Mouse (Mus musculus) kidney, postnatal 0 days (tissue): ENCODE data around the gene Cdkn2aipnl. TPM values are rescaled to one million over a fixed set of nuclear protein-coding genes. Genes with fewer than 3 reads are reported as not detected.
A peak's percentile ranks its signal among the peaks of the same experiment; 100 is the strongest.

ENCODE experiments used
- ATAC-seq: fragments of 200-750 bp; cut with Nextera tagmentation; replicated peaks from 2 replicates; pipeline ENCODE4 v1.8.0; 2017; ENCODE audit warnings: low read depth, moderate number of reproducible peaks, moderate TSS enrichment, moderate library complexity; ENCODE audit not compliant: low FRiP score
- DNase-seq: peaks from one replicate; pipeline ENCODE4 v3.0.0-alpha.2; 2016; ENCODE audit warnings: low spot score
- H3K27ac ChIP-seq: fragments of 300-500 bp; sonication (generic); 2 replicates; pipeline ENCODE4 v1.5.1; 2014; ENCODE audit warnings: mild to moderate bottlenecking
- H3K27me3 ChIP-seq: fragments of 300-500 bp; sonication (generic); 2 replicates; pipeline ENCODE4 v1.6.1; 2014; ENCODE audit warnings: low read length, mixed read lengths; ENCODE audit not compliant: insufficient read depth
- H3K36me3 ChIP-seq: fragments of 300-500 bp; sonication (generic); 2 replicates; pipeline ENCODE4 v1.6.1; 2014; ENCODE audit warnings: low read length, mixed read lengths; ENCODE audit not compliant: insufficient read depth
- H3K4me1 ChIP-seq: fragments of 300-500 bp; sonication (generic); replicated peaks from 2 replicates; pipeline ENCODE4 v1.6.1; 2014; ENCODE audit warnings: antibody characterized with exemption, low read length, mixed read lengths; ENCODE audit not compliant: insufficient read depth
- H3K4me2 ChIP-seq: fragments of 300-500 bp; sonication (generic); 2 replicates; pipeline ENCODE4 v1.6.1; 2014; ENCODE audit warnings: mild to moderate bottlenecking, low read length, moderate library complexity, mixed read lengths
- H3K4me3 ChIP-seq: fragments of 300-500 bp; sonication (generic); replicated peaks from 2 replicates; pipeline ENCODE4 v1.5.1; 2014; ENCODE audit warnings: low read depth, low read length
- H3K9ac ChIP-seq: fragments of 300-500 bp; sonication (generic); 2 replicates; pipeline ENCODE4 v1.6.1; 2014; ENCODE audit warnings: low read depth, low read length
- H3K9me3 ChIP-seq: fragments of 300-500 bp; sonication (generic); replicated peaks from 2 replicates; pipeline ENCODE4 v1.6.1; 2016; ENCODE audit warnings: low read length, inconsistent platforms, mixed read lengths
- CTCF ChIP-seq: IDR thresholded peaks from 2 replicates; pipeline ENCODE4 v1.5.1; 2016; ENCODE audit warnings: antibody characterized with exemption, low read depth, mild to moderate bottlenecking, moderate library complexity
- WGBS: fragments of 180-500 bp; shearing (Covaris S2); extraction: QIAGEN DNeasy Blood & Tissue Kit; methylation state at CpG from one replicate; pipeline ENCODE4 v1.1.7; 2014; 5-methylcytosine and 5-hydroxymethylcytosine counted together
- polyA plus RNA-seq: library from polyadenylated mRNA; unstranded; fragments of >200 nt; fragmentation: Nextera tagmentation; extraction: Ambion mirVana; gene quantifications from 2 replicates; pipeline ENCODE4 v1.2.1, GENCODE M21; 2015

Cdkn2aipnl gene
- polyA plus RNA-seq, 1 experiment from 2014 or later: 70.8 TPM

DNA sequence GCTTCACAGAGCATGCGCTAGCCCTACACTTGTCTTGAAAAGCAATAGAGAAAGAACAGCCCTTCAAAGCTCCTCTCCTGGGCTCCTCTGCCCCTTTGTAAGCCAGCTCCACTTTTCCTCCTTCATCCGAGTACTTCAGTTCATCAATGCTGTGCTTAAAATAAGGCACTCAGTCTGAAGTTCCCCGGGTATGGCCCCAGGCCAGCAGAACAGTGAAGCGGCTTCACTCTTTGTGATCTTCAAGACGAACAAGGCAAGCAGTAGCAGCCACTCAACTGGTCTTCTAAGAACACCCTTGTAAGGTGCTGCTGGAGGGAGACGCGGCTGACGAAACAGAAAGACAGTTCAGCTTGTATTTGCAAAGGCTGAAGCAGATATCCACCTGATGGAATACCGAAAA, 11.3 kb upstream of the Cdkn2aipnl start:
- no peaks in the 10 kb centered on the region for H3K4me1 ChIP-seq
- 79% methylated on average over 9 of the region's 9 CpGs for WGBS
- DNase-seq: no peak
- no peak overlapping the region for H3K4me2 ChIP-seq
- H3K4me3 ChIP-seq: no peak overlapping the region
- H3K27ac ChIP-seq: no peak overlapping the region
- no peak for TF ChIP-seq CTCF
- H3K9ac ChIP-seq: no peak overlapping the region
- no peaks in the 10 kb centered on the region for H3K27me3 ChIP-seq
- no peaks in the 10 kb centered on the region for H3K36me3 ChIP-seq
- no peaks in the 10 kb centered on the region for H3K9me3 ChIP-seq
- no peak for ATAC-seq

DNA sequence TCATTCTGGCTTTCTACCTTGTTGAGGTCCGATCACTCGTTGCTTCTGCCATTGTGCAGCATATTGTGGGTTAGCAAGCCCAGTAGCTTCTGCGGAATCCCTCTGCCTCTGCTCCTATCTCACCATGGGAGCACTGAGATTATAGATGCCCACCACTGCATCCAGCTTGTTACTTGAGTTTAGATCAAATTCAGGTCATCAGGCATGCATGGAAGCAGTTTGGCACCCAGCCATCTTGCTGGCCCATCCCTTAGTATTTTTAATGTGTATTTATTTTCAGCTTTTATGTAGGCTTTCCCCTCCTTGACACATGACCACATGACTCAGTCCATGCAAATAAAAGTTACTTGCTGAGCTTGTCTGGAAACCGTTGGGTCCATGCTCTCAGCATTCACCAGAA, 9.7 kb upstream of the Cdkn2aipnl start:
- no peak overlapping the region for H3K4me2 ChIP-seq
- H3K9me3 ChIP-seq: no peaks in the 10 kb centered on the region
- no peak overlapping the region for H3K27ac ChIP-seq
- TF ChIP-seq CTCF: no peak
- ATAC-seq (no peak), DNase-seq (no peak)
- no peak overlapping the region for H3K4me3 ChIP-seq
- no peak overlapping the region for H3K9ac ChIP-seq
- H3K4me1 ChIP-seq: no peaks in the 10 kb centered on the region
- no peaks in the 10 kb centered on the region for H3K27me3 ChIP-seq
- H3K36me3 ChIP-seq: no peaks in the 10 kb centered on the region
- WGBS: 81% methylated on average over 4 of the region's 4 CpGs

- Histone ChIP-seq H3K9me3 (no peaks in the 10 kb centered on the region), H3K36me3 (no peaks in the 10 kb centered on the region), H3K4me2 (no peak overlapping the region), H3K4me1 (no peaks in the 10 kb centered on the region), H3K27ac (no peak overlapping the region), H3K4me3 (no peak overlapping the region), H3K27me3 (no peaks in the 10 kb centered on the region), H3K9ac (no peak overlapping the region)
- DNase-seq (no peak), ATAC-seq (no peak)
- 74% methylated on average over 5 of the region's 5 CpGs for WGBS
- no peak for TF ChIP-seq CTCF
These were observed 8.0 kb upstream of the Cdkn2aipnl start for GRCm38 (mm10) chr11:51959511-51959910.

DNA sequence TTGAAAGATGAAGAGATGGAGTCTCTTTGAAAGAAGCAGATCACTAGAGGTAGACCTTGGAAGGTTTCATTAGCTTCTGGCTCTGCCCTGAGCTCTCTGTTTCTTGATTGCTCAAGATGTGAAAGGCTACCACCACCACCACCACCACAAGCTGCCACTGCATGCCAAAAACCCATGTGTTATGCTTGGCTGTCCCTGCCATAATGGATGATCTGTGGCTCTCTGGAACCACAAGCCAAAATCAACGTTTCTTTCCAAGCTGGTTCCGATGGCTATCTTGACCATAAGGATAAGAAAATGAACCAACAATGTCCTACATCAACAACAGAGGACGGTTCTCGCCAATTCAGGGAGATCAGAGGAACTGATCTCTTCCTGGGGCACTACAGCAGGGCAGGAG, 7.4 kb upstream of the Cdkn2aipnl start:
- DNase-seq: no peak
- H3K4me1 ChIP-seq: no peaks in the 10 kb centered on the region
- H3K9ac ChIP-seq: no peak overlapping the region
- no peaks in the 10 kb centered on the region for H3K36me3 ChIP-seq
- H3K9me3 ChIP-seq: no peaks in the 10 kb centered on the region
- 87% methylated on average over 4 of the region's 4 CpGs for WGBS
- H3K4me2 ChIP-seq: no peak overlapping the region
- no peak for ATAC-seq
- H3K27me3 ChIP-seq: no peaks in the 10 kb centered on the region
- H3K27ac ChIP-seq: no peak overlapping the region
- no peak for TF ChIP-seq CTCF
- H3K4me3 ChIP-seq: no peak overlapping the region

- no peak for DNase-seq
- no peak overlapping the region for H3K27ac ChIP-seq
- no peak overlapping the region for H3K9ac ChIP-seq
- no peak for ATAC-seq
- H3K27me3 ChIP-seq: no peaks in the 10 kb centered on the region
- H3K36me3 ChIP-seq: no peaks in the 10 kb centered on the region
- peak; percentile 27; the same call in 1 of the 2 replicates for TF ChIP-seq CTCF
- H3K4me1 ChIP-seq: no peaks in the 10 kb centered on the region
- H3K4me3 ChIP-seq: no peak overlapping the region
- 54% methylated on average over 11 of the region's 11 CpGs for WGBS
- no peaks in the 10 kb centered on the region for H3K9me3 ChIP-seq
- H3K4me2 ChIP-seq: no peak overlapping the region
These were observed 6.4 kb upstream of the Cdkn2aipnl start for GRCm38 (mm10) chr11:51960967-51961471.

DNA sequence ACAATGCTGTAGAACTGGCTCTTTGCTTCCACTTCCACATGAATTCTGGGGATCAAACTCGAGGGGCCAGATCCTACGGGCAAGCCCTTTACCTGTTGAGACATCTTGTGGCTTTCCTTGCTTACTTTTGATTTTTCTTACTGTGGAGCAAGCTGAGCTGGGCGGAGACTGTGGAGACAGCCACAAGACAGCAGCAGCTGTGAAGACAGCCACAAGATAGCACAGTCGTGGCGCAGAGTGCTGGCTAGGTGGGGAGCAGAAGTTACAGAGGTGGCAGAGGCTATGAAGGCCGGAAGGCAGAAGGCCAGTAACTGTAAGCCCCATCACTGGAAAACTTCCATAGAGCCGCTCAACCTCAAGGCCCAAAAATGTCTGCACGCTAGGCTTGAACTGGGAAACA, 5.7 kb upstream of the Cdkn2aipnl start:
- TF ChIP-seq CTCF: no peak
- ATAC-seq (no peak), DNase-seq (no peak)
- Histone ChIP-seq H3K9ac (no peak overlapping the region), H3K4me2 (no peak overlapping the region), H3K9me3 (no peaks in the 10 kb centered on the region), H3K4me3 (no peak overlapping the region), H3K36me3 (no peaks in the 10 kb centered on the region), H3K27me3 (no peaks in the 10 kb centered on the region), H3K4me1 (no peaks in the 10 kb centered on the region), H3K27ac (no peak overlapping the region)
- WGBS: 90% methylated on average over 8 of the region's 8 CpGs

DNA sequence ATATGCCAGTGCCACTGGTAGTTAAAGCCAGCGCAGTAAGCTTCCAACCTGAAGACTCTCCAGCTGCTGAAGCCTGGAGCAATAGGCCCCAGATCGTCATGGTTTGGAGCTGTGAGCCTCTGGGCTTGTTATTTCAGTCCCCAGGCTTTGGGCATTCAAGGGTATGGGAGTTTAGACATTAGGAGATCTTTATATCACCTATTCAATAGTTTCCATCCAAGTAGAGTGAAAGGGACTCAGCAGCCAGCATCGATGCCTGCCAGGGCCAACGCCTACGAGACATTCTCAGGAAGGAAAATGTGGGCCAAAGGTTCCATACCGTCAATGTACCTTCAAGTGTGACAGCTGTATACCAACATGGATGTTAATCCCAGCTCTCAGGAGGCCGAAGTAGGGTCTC, 5.2 kb upstream of the Cdkn2aipnl start:
- no peaks in the 10 kb centered on the region for H3K9me3 ChIP-seq
- no peak overlapping the region for H3K9ac ChIP-seq
- 93% methylated on average over 7 of the region's 7 CpGs for WGBS
- no peak overlapping the region for H3K4me3 ChIP-seq
- no peak for TF ChIP-seq CTCF
- no peaks in the 10 kb centered on the region for H3K4me1 ChIP-seq
- DNase-seq (no peak), ATAC-seq (no peak)
- no peak overlapping the region for H3K4me2 ChIP-seq
- H3K27ac ChIP-seq: no peak overlapping the region
- H3K27me3 ChIP-seq: no peaks in the 10 kb centered on the region
- no peaks in the 10 kb centered on the region for H3K36me3 ChIP-seq
